Mouse (Mus musculus): ENCODE measurements at regions not wholly inside any gene's neighbourhood (a gene's known extent, or its start where the extent isn't known, plus 50 kb on each side); places are given as distances from the start of the nearest gene placed in this dataset.

- no peak for TF ChIP-seq MYOD1 (IDR thresholded peaks at IDR 0.05; ENCODE audit: control insufficient read depth in 1 of 3, insufficient read length in 2 of 3, low read depth in 2 of 3)
- TF ChIP-seq POLR2A (IDR thresholded peaks at IDR 0.05; ENCODE audit: insufficient read length, low read depth), result no peak
- no peak for TF ChIP-seq CEBPB (IDR thresholded peaks at IDR 0.05; ENCODE audit: insufficient read depth, poor library complexity, severe bottlenecking)
- TF ChIP-seq USF1 (IDR thresholded peaks at IDR 0.05; ENCODE audit: low read depth), result no peak
- TF ChIP-seq TCF12 (IDR thresholded peaks at IDR 0.05; ENCODE audit: insufficient read depth, poor library complexity, severe bottlenecking), result no peak
- no peak for TF ChIP-seq POLR2AphosphoS2 (IDR thresholded peaks at IDR 0.05; ENCODE audit: insufficient read length, low read depth)
- TF ChIP-seq MYOG (IDR thresholded peaks at IDR 0.05; ENCODE audit: control insufficient read depth in 1 of 3, insufficient read depth in 1 of 3, insufficient read length in 2 of 3, low read depth in 2 of 3), result no peak
- no peak for TF ChIP-seq E2F4 (IDR thresholded peaks at IDR 0.05; ENCODE audit: insufficient read depth)
- TF ChIP-seq MAX (IDR thresholded peaks at IDR 0.05; ENCODE audit: low read depth), result no peak
- no peak for TF ChIP-seq REST (IDR thresholded peaks at IDR 0.05; ENCODE audit: insufficient read depth, insufficient read length)
- no peak for TF ChIP-seq SRF (IDR thresholded peaks at IDR 0.05; ENCODE audit: control insufficient read depth, insufficient read length, low read depth)
- no peak for TF ChIP-seq TCF3 (IDR thresholded peaks at IDR 0.05; ENCODE audit: insufficient read length, low read depth)
Measured at GRCm38 (mm10) chr1:42070064-42070463, 625.5 kb upstream of the Pou3f3 start.
